Mouse (Mus musculus): ENCODE results near the gene Arf6. TPM values are rescaled to one million over a fixed set of nuclear protein-coding genes. Genes with fewer than 3 reads are reported as not detected.
"Not testable (repeated sequence)": the region's sequence is repeated elsewhere in the genome, so short reads cannot be mapped to it uniquely, and the experiment has no call there.

Arf6 gene
- total RNA-seq (2021), result 10 to 100 TPM; 52.8 to 58.2 TPM

- intact Hi-C loops (cut with DNase I), result loop anchor here (1.0 to 5.0 kb wide), 5 partner anchors 85 to 310 kb away; partner anchors contain the start of genes Sos2 and Vcpkmt
- DNase-seq (ENCODE audit: low spot score in 2 of 2), result peak; percentile 97 to 99
Observed at GRCm38 (mm10) chr12:69371854-69372671, at the start of gene Arf6, which contains the start of gene Gm9887. Gene Arf6 (plus strand): TSS chr12:69372150. Gene Gm9887 (minus strand): TSS chr12:69372458.

- DNase-seq (ENCODE audit: low spot score in 2 of 2), result no peak
- intact Hi-C loops (cut with DNase I), result no loop called here
Observed at GRCm38 (mm10) chr12:69331187-69331586, 40.8 kb upstream of the Arf6 start.

DNA sequence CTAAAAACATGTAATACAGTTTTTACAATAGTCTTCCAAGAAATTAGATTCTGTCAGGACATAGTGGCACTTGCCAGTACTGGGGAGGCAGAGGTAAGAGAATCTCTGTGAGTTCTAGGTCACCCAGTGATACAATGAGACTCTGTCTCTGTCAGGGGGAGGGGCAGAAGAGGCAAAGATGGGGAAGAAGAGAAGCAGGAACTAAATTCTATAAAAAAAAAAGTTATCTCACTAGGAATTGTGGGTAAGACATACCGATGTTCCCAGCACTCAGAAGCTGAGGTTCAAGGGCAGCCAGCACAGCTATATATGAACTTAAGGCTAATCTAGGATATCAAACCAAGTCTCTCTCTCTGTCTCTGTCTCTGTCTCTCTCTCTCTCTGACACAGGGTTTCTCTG is 39.8 kb upstream of the Arf6 start:
- intact Hi-C loops (cut with DNase I), result no loop called here
- no peak for DNase-seq (ENCODE audit: low spot score in 2 of 2)

- no peak for DNase-seq (ENCODE audit: low spot score in 2 of 2)
- intact Hi-C loops (cut with DNase I), result no loop called here
Observed at GRCm38 (mm10) chr12:69333547-69333946, 38.4 kb upstream of the Arf6 start.

DNA sequence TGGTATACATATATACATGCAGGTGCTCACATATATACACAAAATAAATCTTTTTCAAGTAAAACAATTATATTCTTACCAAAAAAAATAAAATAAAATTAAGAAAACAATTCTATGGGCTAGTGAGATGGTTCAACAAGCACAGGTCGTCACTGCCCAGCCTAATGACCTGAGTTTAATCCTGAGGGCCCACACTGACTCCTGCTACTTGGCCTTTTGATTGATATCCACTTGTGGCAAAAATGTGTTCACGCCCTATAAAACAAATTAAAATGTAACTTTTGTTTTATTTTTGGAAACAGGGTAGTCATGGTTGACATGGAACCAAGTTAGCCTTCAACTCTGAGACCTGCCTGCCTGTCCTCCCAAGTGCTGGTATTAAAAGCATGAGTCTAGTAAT is 22.0 kb upstream of the Arf6 start:
- intact Hi-C loops (cut with DNase I), result loop anchor here (5.0 kb wide), 2 partner anchors 38 to 347 kb away; no protein-coding TSS in a partner anchor

GRCm38 (mm10) chr12:69351685-69352084 is 20.3 kb upstream of the Arf6 start:
- intact Hi-C loops (cut with DNase I), result loop anchor here (5.0 kb wide), 2 partner anchors 39 to 346 kb away; no protein-coding TSS in a partner anchor
- DNase-seq (ENCODE audit: low spot score in 2 of 2), result no peak

More for the DNA sequence above, 22.0 kb upstream of the Arf6 start:
- DNase-seq (ENCODE audit: low spot score in 2 of 2), result no peak

- intact Hi-C loops (cut with DNase I), result no loop called here
Observed at GRCm38 (mm10) chr12:69356546-69357299, 15.2 kb upstream of the Arf6 start, which contains the start of gene Nemf. Gene Nemf (minus strand): TSS chr12:69357165.

DNA sequence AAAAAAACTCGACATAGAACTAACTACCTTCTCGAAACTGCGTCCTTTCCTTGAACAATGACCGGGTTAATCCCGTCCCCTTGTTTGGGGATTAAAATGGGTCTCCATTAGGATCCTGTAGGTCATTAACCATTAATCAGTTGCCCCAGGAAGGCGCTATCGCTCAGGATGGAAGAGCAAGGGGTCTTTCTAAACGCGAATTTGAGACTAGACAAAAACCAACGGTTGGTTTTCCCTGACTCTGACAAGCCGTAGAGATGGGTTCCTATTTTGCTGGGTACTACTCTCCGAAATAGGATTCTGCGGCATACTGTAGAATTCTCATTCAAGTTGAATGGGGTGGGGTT is 14.7 kb upstream of the Arf6 start:
- no peak for DNase-seq (ENCODE audit: low spot score in 2 of 2)
- intact Hi-C loops (cut with DNase I), result no loop called here

More at GRCm38 (mm10) chr12:69356546-69357299, 15.2 kb upstream of the Arf6 start, which contains the start of gene Nemf:
- DNase-seq (ENCODE audit: low spot score in 2 of 2), result peak; percentile 90 to 95

DNA sequence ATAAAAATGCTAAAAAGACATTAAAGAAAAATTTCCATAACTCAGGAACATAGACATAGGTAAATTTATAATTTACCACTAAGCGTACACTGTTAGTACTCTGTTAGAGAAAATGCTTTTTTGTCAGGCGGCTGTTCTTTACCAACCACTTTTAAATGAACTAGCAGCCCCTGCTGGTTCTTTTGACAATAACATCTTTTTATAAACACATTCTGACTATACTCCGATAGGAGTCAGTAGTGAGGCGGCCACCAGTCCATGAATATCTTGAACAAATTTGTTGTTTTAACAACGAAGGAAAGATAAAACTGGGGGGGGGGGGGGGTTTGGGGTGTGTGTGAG is 11.3 kb upstream of the Arf6 start:
- peak; percentile 62 to 84 for DNase-seq (ENCODE audit: low spot score in 2 of 2)
- intact Hi-C loops (cut with DNase I), result no loop called here

DNA sequence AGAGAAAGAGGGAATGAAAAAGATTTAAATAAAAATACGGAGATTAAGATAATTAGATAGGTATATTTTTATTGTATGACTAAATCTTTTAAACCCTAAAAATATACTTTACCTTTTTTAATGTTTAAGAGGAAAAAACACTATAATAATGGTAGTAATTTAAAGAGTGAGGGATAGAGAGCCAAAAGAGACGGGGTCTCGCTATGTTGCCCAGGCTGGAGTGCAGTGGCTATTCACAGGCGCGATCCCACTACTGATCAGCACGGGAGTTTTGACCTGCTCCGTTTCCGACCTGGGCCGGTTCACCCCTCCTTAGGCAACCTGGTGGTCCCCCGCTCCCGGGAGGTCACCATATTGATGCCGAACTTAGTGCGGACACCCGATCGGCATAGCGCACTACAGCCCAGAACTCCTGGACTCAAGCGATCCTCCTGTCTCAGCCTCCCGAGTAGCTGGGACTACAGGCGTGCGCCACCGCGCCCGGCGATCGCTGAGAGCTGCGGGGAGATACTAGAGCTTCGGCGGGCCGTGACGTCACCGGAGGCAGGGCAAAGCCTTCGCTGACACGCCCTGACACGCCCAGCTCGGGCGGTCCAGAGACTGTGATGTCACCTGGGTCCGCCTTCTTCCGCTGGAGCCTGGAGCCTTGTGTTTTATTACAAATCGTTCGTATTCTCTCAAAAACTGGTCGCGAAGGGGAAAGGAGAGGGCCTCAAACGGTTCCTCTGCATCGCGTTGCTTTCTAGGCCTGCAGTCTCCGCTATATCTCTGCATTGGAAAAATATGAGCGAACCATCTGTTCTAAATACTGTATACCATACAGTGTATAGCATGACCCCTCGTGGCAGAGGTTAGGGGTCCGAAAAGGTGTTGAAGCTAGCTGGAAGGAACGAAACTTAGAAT is 10.7 kb upstream of the Arf6 start:
- peak; percentile 98 to 99 for DNase-seq (ENCODE audit: low spot score in 2 of 2)
- intact Hi-C loops (cut with DNase I), result not testable (repeated sequence)

GRCm38 (mm10) chr12:69361919-69362318 is 10.0 kb upstream of the Arf6 start:
- intact Hi-C loops (cut with DNase I), result no loop called here

GRCm38 (mm10) chr12:69362388-69362787 is 9.6 kb upstream of the Arf6 start:
- intact Hi-C loops (cut with DNase I), result no loop called here
- no peak for DNase-seq (ENCODE audit: low spot score in 2 of 2)

More at GRCm38 (mm10) chr12:69361919-69362318, 10.0 kb upstream of the Arf6 start:
- peak in 1 of 2 experiments; percentile 4 for DNase-seq (ENCODE audit: low spot score in 2 of 2)

DNA sequence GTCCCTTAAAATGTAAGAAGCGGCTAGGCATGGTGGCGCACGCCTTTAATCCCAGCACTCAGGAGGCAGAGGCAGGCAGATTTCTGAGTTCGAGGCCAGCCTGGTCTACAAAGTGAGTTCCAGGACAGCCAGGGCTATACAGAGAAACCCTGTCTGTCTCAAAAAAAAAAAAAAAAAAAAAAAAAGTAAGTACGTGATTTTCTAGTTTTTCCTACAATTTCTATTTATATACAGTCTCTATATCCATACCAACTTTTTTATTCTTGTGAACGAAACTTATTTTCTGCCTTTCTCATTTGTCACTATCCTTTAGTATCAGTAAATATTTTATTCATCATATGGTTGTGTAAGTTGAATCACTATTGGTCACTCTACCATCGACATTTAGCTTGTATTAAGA is 8.8 kb upstream of the Arf6 start:
- intact Hi-C loops (cut with DNase I); DNase-seq (ENCODE audit: low spot score in 2 of 2): not testable (repeated sequence)

GRCm38 (mm10) chr12:69363899-69364762 is 7.8 kb upstream of the Arf6 start:
- peak; percentile 54 to 68 for DNase-seq (ENCODE audit: low spot score in 2 of 2)
- intact Hi-C loops (cut with DNase I), result no loop called here

DNA sequence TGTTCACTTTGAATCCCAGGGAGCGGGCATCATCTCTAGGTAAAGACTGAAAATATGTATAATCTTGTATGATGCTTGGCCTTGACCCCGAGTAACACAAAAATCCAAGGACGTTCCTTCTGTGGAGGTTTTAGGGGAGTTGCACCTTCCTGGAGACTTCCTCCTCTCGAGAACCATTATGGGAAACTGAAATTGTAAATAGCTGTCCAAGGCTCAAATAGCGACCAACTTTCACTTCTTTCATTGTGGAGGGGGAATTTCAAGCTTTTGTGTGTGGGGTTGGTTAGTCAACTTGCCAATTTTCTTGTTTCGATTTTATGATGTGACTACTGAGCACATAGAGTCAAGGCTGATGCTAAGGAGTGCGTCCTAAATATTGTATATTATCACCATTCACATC is 6.2 kb upstream of the Arf6 start:
- intact Hi-C loops (cut with DNase I), result no loop called here
- no peak for DNase-seq (ENCODE audit: low spot score in 2 of 2)

- intact Hi-C loops (cut with DNase I), result no loop called here
- DNase-seq (ENCODE audit: low spot score in 2 of 2), result no peak
Observed at GRCm38 (mm10) chr12:69366424-69366823, 5.5 kb upstream of the Arf6 start.

DNA sequence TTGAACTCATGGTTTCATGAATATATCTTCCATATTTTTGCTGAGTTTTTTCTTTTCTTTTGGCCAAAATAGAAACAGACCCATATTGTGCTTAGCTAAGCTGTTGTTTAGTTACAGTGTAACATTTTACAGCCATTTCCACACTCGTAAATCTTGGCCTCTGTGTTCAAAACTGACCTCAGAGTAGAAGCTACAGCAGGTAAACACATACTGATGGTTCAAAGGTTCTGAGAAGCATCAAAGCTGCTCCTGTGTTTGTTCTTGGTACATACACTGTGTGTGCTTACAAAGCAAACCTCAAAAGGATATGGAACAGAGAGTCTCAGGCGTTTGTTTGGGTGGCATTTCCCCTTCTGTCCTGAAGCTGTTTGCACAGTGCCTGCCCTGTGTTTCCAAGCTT is 4.4 kb upstream of the Arf6 start:
- intact Hi-C loops (cut with DNase I), result no loop called here

DNA sequence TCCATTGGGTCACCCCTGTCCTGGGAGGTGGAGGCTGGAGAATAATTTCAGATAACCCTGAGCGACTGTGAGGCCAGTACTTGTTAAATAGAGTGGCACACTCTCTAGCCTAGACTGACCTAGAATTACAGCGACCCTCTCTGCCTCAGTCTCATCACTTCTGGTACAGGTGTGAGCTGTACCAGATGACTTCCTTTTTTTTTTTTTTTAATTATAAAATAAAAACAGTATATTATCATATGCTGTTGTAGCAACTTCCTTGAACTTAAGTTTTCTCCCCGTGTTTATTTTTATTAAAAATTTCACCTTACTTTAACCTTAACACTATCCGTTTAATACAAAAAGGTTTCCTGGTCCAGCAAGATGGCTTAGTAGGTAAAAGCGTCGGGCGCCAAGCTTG is 1.0 kb upstream of the Arf6 start:
- no peak for DNase-seq (ENCODE audit: low spot score in 2 of 2)
- intact Hi-C loops (cut with DNase I), result loop anchor here (5.0 kb wide), 3 partner anchors 86 to 311 kb away; partner anchors contain the start of gene Sos2

More for the DNA sequence above, 4.4 kb upstream of the Arf6 start:
- DNase-seq (ENCODE audit: low spot score in 2 of 2), result no peak

Measured in left cerebral cortex, postnatal 25 days (tissue).